Mouse (Mus musculus) kidney, postnatal 0 days (tissue): ENCODE measurements at regions not wholly inside any gene's neighbourhood (a gene's known extent, or its start where the extent isn't known, plus 50 kb on each side); places are given as distances from the start of the nearest gene placed in this dataset.

Experiments
- ATAC-seq: fragments of 200-750 bp; cut with Nextera tagmentation; replicated peaks from 2 replicates; pipeline ENCODE4 v1.8.0; 2017; ENCODE audit warnings: low read depth, moderate number of reproducible peaks, moderate TSS enrichment, moderate library complexity; ENCODE audit not compliant: low FRiP score
- DNase-seq: peaks from one replicate; pipeline ENCODE4 v3.0.0-alpha.2; 2016; ENCODE audit warnings: low spot score
- H3K27ac ChIP-seq: fragments of 300-500 bp; sonication (generic); 2 replicates; pipeline ENCODE4 v1.5.1; 2014; ENCODE audit warnings: mild to moderate bottlenecking
- H3K27me3 ChIP-seq: fragments of 300-500 bp; sonication (generic); 2 replicates; pipeline ENCODE4 v1.6.1; 2014; ENCODE audit warnings: low read length, mixed read lengths; ENCODE audit not compliant: insufficient read depth
- H3K36me3 ChIP-seq: fragments of 300-500 bp; sonication (generic); 2 replicates; pipeline ENCODE4 v1.6.1; 2014; ENCODE audit warnings: low read length, mixed read lengths; ENCODE audit not compliant: insufficient read depth
- H3K4me1 ChIP-seq: fragments of 300-500 bp; sonication (generic); replicated peaks from 2 replicates; pipeline ENCODE4 v1.6.1; 2014; ENCODE audit warnings: antibody characterized with exemption, low read length, mixed read lengths; ENCODE audit not compliant: insufficient read depth
- H3K4me2 ChIP-seq: fragments of 300-500 bp; sonication (generic); 2 replicates; pipeline ENCODE4 v1.6.1; 2014; ENCODE audit warnings: mild to moderate bottlenecking, low read length, moderate library complexity, mixed read lengths
- H3K4me3 ChIP-seq: fragments of 300-500 bp; sonication (generic); replicated peaks from 2 replicates; pipeline ENCODE4 v1.5.1; 2014; ENCODE audit warnings: low read depth, low read length
- H3K9ac ChIP-seq: fragments of 300-500 bp; sonication (generic); 2 replicates; pipeline ENCODE4 v1.6.1; 2014; ENCODE audit warnings: low read depth, low read length
- H3K9me3 ChIP-seq: fragments of 300-500 bp; sonication (generic); replicated peaks from 2 replicates; pipeline ENCODE4 v1.6.1; 2016; ENCODE audit warnings: low read length, inconsistent platforms, mixed read lengths
- CTCF ChIP-seq: IDR thresholded peaks from 2 replicates; pipeline ENCODE4 v1.5.1; 2016; ENCODE audit warnings: antibody characterized with exemption, low read depth, mild to moderate bottlenecking, moderate library complexity
- WGBS: fragments of 180-500 bp; shearing (Covaris S2); extraction: QIAGEN DNeasy Blood & Tissue Kit; methylation state at CpG from one replicate; pipeline ENCODE4 v1.1.7; 2014; 5-methylcytosine and 5-hydroxymethylcytosine counted together

DNA sequence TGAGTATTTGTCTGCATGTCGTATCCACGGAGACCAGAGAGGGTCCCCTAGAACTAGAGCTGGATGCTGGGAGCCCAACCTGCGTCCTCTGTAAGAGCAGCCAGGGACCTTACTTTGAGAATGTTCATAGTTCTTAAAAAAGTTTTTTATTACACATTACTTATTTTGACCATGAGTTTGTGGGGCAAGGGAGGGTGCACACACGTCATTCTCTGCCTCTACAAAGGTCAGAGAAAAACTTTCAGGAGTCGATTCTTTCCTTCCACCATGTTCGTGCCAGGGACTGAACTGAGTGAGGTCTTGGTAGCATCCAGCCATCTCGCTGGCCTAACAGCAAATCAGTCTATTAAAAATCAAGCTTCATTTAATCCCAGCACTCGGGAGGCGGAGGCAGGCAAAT is 111.9 kb upstream of the Ubr2 start:
- Histone ChIP-seq H3K4me3 (no peak overlapping the region), H3K4me2 (no peak overlapping the region), H3K9me3 (no peaks in the 10 kb centered on the region), H3K4me1 (no peaks in the 10 kb centered on the region), H3K27ac (no peak overlapping the region), H3K36me3 (no peaks in the 10 kb centered on the region), H3K9ac (no peak overlapping the region), H3K27me3 (no peaks in the 10 kb centered on the region)
- no peak for TF ChIP-seq CTCF
- no peak for DNase-seq
- no peak for ATAC-seq
- WGBS: 77% methylated on average over 9 of the region's 9 CpGs

DNA sequence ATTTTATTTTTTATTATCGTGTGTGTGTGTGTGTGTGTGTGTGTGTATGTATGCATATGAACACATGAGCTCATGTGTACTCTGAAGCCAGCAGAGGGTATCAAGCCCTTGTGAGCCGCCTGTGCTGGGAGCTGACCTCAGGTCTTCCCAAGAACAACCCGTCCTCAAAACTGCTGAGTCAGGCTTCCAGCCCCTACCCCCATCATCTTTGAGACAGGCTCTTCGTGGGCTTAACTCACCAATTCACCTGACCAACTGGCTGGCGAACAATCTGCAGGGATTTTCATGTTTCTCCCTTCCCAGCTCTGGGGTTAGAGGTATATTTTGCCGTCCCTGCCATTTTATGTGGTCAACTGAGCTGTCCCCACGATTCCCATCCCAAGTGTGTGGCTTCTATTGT is 107.7 kb upstream of the Ubr2 start:
- WGBS: 81% methylated on average over 7 of the region's 7 CpGs
- TF ChIP-seq CTCF: no peak
- no peaks in the 10 kb centered on the region for H3K4me1 ChIP-seq
- H3K9ac ChIP-seq: no peak overlapping the region
- no peak overlapping the region for H3K4me2 ChIP-seq
- no peak for ATAC-seq
- H3K27ac ChIP-seq: no peak overlapping the region
- H3K36me3 ChIP-seq: no peaks in the 10 kb centered on the region
- no peak overlapping the region for H3K4me3 ChIP-seq
- H3K27me3 ChIP-seq: no peaks in the 10 kb centered on the region
- no peak for DNase-seq
- no peaks in the 10 kb centered on the region for H3K9me3 ChIP-seq

- no peak for ATAC-seq
Measured at GRCm38 (mm10) chr17:47115754-47116153, 105.4 kb upstream of the Ubr2 start.

GRCm38 (mm10) chr17:47115141-47115540 is 104.8 kb upstream of the Ubr2 start:
- H3K4me2 ChIP-seq: no peak overlapping the region
- no peaks in the 10 kb centered on the region for H3K9me3 ChIP-seq
- no peak for DNase-seq
- H3K4me3 ChIP-seq: no peak overlapping the region
- no peaks in the 10 kb centered on the region for H3K27me3 ChIP-seq
- H3K36me3 ChIP-seq: no peaks in the 10 kb centered on the region
- no peak for ATAC-seq
- H3K4me1 ChIP-seq: no peaks in the 10 kb centered on the region
- 78% methylated on average over 5 of the region's 5 CpGs for WGBS
- TF ChIP-seq CTCF: no peak
- no peak overlapping the region for H3K27ac ChIP-seq
- H3K9ac ChIP-seq: no peak overlapping the region

More at GRCm38 (mm10) chr17:47115754-47116153, 105.4 kb upstream of the Ubr2 start:
- H3K36me3 ChIP-seq: no peaks in the 10 kb centered on the region
- H3K9ac ChIP-seq: no peak overlapping the region
- WGBS: 62% methylated on average over 13 of the region's 13 CpGs
- H3K4me2 ChIP-seq: no peak overlapping the region
- H3K4me1 ChIP-seq: no peaks in the 10 kb centered on the region
- TF ChIP-seq CTCF: peak; percentile 64
- peak; percentile 12 for DNase-seq
- no peak overlapping the region for H3K27ac ChIP-seq
- no peaks in the 10 kb centered on the region for H3K9me3 ChIP-seq
- H3K4me3 ChIP-seq: no peak overlapping the region
- H3K27me3 ChIP-seq: no peaks in the 10 kb centered on the region

GRCm38 (mm10) chr17:47114736-47115135 is 104.4 kb upstream of the Ubr2 start:
- WGBS: 57% methylated on average over 7 of the region's 7 CpGs
- no peak for ATAC-seq
- Histone ChIP-seq H3K4me3 (no peak overlapping the region), H3K27me3 (no peaks in the 10 kb centered on the region), H3K4me1 (no peaks in the 10 kb centered on the region), H3K4me2 (no peak overlapping the region), H3K36me3 (no peaks in the 10 kb centered on the region), H3K9me3 (no peaks in the 10 kb centered on the region), H3K9ac (no peak overlapping the region), H3K27ac (no peak overlapping the region)
- DNase-seq: no peak
- no peak for TF ChIP-seq CTCF

DNA sequence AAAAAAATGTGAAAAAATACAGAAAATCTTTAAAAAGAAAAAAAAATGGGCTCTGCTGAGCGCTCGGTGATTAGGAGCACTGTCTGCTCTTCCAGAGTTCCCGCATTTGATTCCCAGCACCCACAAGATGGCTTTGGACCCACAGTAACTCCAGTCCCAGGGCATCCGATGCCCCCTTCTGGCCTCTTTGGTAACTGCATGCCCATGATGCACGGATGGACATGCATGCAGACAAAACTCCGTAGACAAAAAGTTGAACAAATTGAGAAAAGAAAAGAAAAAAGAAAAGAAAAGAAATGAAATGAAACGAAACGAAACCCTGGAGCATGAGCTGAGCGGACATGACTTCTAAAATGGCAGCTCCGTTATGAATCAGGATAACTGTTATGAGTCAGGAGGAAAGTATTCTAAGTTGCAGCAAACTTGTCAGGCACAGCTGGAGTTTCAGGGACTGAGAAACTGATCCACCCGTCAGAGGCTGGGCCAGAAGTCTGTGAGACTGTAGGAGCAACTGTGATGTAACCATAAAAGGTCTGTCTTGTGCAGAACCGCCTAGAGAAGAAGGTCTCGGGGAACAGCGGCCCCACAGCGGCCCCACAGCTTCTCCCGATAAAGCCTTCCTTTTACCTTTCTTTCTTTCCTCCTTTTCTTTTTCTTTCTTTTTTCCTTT is 102.3 kb upstream of the Ubr2 start:
- Histone ChIP-seq H3K9me3 (no peaks in the 10 kb centered on the region), H3K36me3 (no peaks in the 10 kb centered on the region), H3K4me1 (no peaks in the 10 kb centered on the region), H3K4me2 (no peak overlapping the region), H3K27me3 (no peaks in the 10 kb centered on the region), H3K9ac (no peak overlapping the region), H3K27ac (no peak overlapping the region), H3K4me3 (no peak overlapping the region)
- 90% methylated on average over 16 of the region's 16 CpGs for WGBS
- DNase-seq (no peak), ATAC-seq (no peak)
- peak; percentile 38; the same call in 1 of the 2 replicates for TF ChIP-seq CTCF

- H3K36me3 ChIP-seq: no peaks in the 10 kb centered on the region
- no peak overlapping the region for H3K4me3 ChIP-seq
- no peaks in the 10 kb centered on the region for H3K9me3 ChIP-seq
- no peak overlapping the region for H3K4me2 ChIP-seq
- H3K27ac ChIP-seq: no peak overlapping the region
- no peak for DNase-seq
- H3K27me3 ChIP-seq: no peaks in the 10 kb centered on the region
- no peaks in the 10 kb centered on the region for H3K4me1 ChIP-seq
- 92% methylated on average over 4 of the region's 4 CpGs for WGBS
- no peak for ATAC-seq
- no peak for TF ChIP-seq CTCF
- no peak overlapping the region for H3K9ac ChIP-seq
Measured at GRCm38 (mm10) chr17:47110836-47111235, 100.5 kb upstream of the Ubr2 start.
